Mouse (Mus musculus): ENCODE data around the gene Helz2.
A peak's percentile ranks its signal among the peaks of the same experiment; 100 is the strongest.
"Not testable (repeated sequence)": the region's sequence is repeated elsewhere in the genome, so short reads cannot be mapped to it uniquely, and the experiment has no call there.

Helz2 gene

GRCm38 (mm10) chr2:181193044-181193443 is 48.8 kb downstream of the Helz2 start:
- peak; percentile 35 to 50 for DNase-seq

GRCm38 (mm10) chr2:181191936-181192335 is 49.9 kb downstream of the Helz2 start:
- DNase-seq: no peak

- DNase-seq: not testable (repeated sequence)
Observed at GRCm38 (mm10) chr2:181191385-181191784, 50.4 kb downstream of the Helz2 start.

GRCm38 (mm10) chr2:181189321-181189720 is 52.5 kb downstream of the Helz2 start:
- DNase-seq: no peak

- peak; percentile 49 to 57 for DNase-seq
Observed at GRCm38 (mm10) chr2:181188681-181189080, 53.1 kb downstream of the Helz2 start.

GRCm38 (mm10) chr2:181187121-181188000 is 54.5 kb downstream of the Helz2 start, which contains the start of gene Ppdpf:
Gene Ppdpf (plus strand): TSS chr2:181187247.
- DNase-seq: peak; percentile 96 to 97

- peak; percentile 87 to 90 for DNase-seq
Observed at GRCm38 (mm10) chr2:181186635-181187034, 55.2 kb downstream of the Helz2 start.

GRCm38 (mm10) chr2:181180898-181181297 is 60.9 kb downstream of the Helz2 start:
- no peak for DNase-seq

- DNase-seq: no peak
Observed at GRCm38 (mm10) chr2:181178471-181178870, 63.4 kb downstream of the Helz2 start.

- no peak for DNase-seq
Observed at GRCm38 (mm10) chr2:181178015-181178414, 63.8 kb downstream of the Helz2 start.
